Mouse (Mus musculus) midbrain, embryonic 12.5 days (tissue): ENCODE data around the gene Ywhae. TPM values are rescaled to one million over a fixed set of nuclear protein-coding genes. Genes with fewer than 3 reads are reported as not detected.
"Not testable (repeated sequence)": the region's sequence is repeated elsewhere in the genome, so short reads cannot be mapped to it uniquely, and the experiment has no call there.

ENCODE experiments used
- ATAC-seq: fragments of 200-750 bp; cut with Nextera tagmentation; 2 replicates; pipeline ENCODE4 v1.8.0; 2017; ENCODE audit warnings: low read depth, moderate TSS enrichment, moderate library complexity; ENCODE audit not compliant: low FRiP score
- H3K27ac ChIP-seq: fragments of 300-500 bp; sonication (generic); replicated peaks from 2 replicates; pipeline ENCODE4 v1.5.1; 2016; ENCODE audit warnings: mild to moderate bottlenecking
- H3K27me3 ChIP-seq: fragments of 300-500 bp; sonication (generic); 2 replicates; pipeline ENCODE4 v1.6.1; 2016; ENCODE audit warnings: mild to moderate bottlenecking
- H3K36me3 ChIP-seq: fragments of 300-500 bp; sonication (generic); 2 replicates; pipeline ENCODE4 v1.6.1; 2016
- H3K4me1 ChIP-seq: fragments of 300-500 bp; sonication (generic); 2 replicates; pipeline ENCODE4 v1.6.1; 2016
- H3K4me2 ChIP-seq: fragments of 300-500 bp; sonication (generic); replicated peaks from 2 replicates; pipeline ENCODE4 v1.6.1; 2016; ENCODE audit warnings: mild to moderate bottlenecking, moderate library complexity
- H3K4me3 ChIP-seq: fragments of 300-500 bp; sonication (generic); 2 replicates; pipeline ENCODE4 v1.5.1; 2016; ENCODE audit warnings: mild to moderate bottlenecking
- H3K9ac ChIP-seq: fragments of 300-500 bp; sonication (generic); replicated peaks from 2 replicates; pipeline ENCODE4 v1.6.1; 2016; ENCODE audit warnings: mild to moderate bottlenecking, moderate library complexity
- H3K9me3 ChIP-seq: fragments of 300-500 bp; sonication (generic); 2 replicates; pipeline ENCODE4 v1.6.1; 2016; ENCODE audit warnings: mild to moderate bottlenecking
- WGBS: fragments of 180-500 bp; shearing (Covaris S2); methylation state at CpG from one replicate; pipeline ENCODE4 v1.1.7; 2016; 5-methylcytosine and 5-hydroxymethylcytosine counted together
- polyA plus RNA-seq: library from polyadenylated mRNA; unstranded; fragments of >200 nt; fragmentation: Nextera tagmentation; extraction: Ambion mirVana; gene quantifications from 2 replicates; pipeline ENCODE4 v1.2.1, GENCODE M21; 2016

Ywhae gene
- 1,324 and 1,373 TPM in 2 replicates for polyA plus RNA-seq

DNA sequence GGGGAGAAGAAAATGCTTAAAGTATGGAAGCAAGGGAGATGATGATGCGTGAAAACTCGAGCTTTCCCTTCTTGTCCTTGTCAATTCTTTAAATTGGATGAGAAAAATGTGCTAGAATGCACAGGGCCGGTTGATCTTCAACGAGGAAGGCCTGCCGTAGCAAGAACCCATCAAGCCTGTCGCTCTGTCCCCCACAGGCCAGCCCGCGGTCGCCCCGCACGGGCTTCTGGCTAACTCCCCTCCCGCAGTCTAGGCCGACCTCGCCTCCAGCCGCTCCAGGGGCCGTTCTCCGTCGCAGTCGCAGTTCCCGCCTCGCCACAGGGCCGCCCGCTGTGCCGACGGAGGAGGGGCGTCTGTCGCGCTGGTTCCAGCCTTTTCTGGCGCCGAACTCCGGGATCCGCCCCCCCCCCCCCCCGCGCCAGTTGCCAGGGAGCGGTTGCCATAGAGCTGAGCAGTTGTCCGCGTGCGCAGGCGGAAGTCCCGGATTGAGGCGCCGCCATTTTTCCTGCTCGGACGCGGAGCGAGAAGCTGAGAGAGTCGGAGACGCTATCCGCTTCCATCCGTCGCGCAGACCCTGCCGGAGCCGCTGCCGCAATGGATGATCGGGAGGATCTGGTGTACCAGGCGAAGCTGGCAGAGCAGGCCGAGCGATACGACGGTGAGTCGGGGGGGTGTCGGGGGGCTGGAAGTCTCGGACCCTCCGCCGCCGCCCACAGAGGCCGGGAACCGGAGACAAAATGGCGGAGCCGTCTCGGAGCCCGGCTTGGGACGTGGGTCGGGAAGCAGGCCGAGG lies at the start of gene Ywhae:
Gene Ywhae (plus strand): TSS at position 436 of the 793 bp plus-strand sequence.
- Histone ChIP-seq H3K4me1 (peaks cover 37% of the 10 kb centered on the region), H3K27me3 (no peaks in the 10 kb centered on the region), H3K9ac (peak within 1 kb of the TSS; percentile 98), H3K4me2 (peak within 1 kb of the TSS; percentile 70), H3K36me3 (0 out of 2 replicates have a peak, but pooled peaks cover under 1% of the 10 kb centered on the region), H3K4me3 (peak within 1 kb of the TSS; percentile 96), H3K27ac (peak within 1 kb of the TSS; percentile 98), H3K9me3 (no peaks in the 10 kb centered on the region)
- WGBS: under 1% methylated on average over 75 of the region's 76 CpGs
- peak; percentile 92 for ATAC-seq

DNA sequence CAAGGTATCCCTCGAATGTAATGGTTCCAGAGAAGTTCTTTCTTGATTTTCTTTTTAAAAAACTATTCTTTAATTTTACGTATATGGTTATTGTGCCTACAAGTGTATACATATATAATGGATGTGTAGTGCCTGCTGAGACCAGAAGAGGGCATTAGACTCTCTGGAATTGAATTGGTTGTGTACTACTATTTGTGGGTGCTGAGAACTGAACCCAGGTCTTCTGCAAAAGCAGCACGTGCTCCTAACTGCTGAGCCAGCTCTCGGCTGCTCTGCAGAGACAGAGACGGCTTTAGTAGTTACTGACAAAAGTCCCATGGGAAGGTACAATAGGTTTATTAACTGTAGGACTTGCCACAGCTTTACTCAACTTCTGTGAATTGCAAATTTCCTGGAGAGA lies 48.2 kb upstream of the Ywhae start:
- WGBS: 97% methylated on average over 5 of the region's 5 CpGs
- H3K9ac ChIP-seq: no peak overlapping the region
- no peak overlapping the region for H3K4me3 ChIP-seq

DNA sequence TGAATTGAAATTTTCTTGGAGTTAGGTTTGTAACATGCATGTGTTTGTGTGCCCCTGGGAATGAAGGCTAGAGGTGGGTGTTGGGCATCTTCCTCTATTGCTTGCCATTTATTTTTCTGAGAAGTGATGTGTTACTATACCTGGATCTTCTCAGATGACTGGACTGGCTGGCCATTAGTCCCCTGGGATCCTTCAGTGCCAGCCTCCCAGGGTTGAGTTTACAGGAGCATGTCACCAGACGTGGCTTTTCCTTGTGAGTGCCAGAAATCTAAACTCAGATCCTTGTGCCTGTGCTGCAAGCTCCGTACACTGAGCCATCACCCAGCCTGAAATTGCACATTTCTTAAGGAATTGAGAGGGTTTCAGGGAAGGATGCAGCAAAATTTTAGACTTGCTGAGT lies 47.7 kb upstream of the Ywhae start:
- H3K36me3 ChIP-seq: peaks cover 20% of the 10 kb centered on the region
- no peak for ATAC-seq
- peaks cover 12% of the 10 kb centered on the region for H3K4me1 ChIP-seq
- H3K27ac ChIP-seq: no peak overlapping the region
- H3K9me3 ChIP-seq: no peaks in the 10 kb centered on the region
- no peak overlapping the region for H3K4me3 ChIP-seq
- 84% methylated on average over 2 of the region's 2 CpGs for WGBS
- H3K4me2 ChIP-seq: no peak overlapping the region
- H3K9ac ChIP-seq: no peak overlapping the region
- H3K27me3 ChIP-seq: no peaks in the 10 kb centered on the region

More for the DNA sequence above, 48.2 kb upstream of the Ywhae start:
- no peak overlapping the region for H3K27ac ChIP-seq
- no peaks in the 10 kb centered on the region for H3K27me3 ChIP-seq
- no peak overlapping the region for H3K4me2 ChIP-seq
- H3K9me3 ChIP-seq: no peaks in the 10 kb centered on the region
- peaks cover 14% of the 10 kb centered on the region for H3K4me1 ChIP-seq
- peaks cover 18% of the 10 kb centered on the region for H3K36me3 ChIP-seq
- no peak for ATAC-seq

DNA sequence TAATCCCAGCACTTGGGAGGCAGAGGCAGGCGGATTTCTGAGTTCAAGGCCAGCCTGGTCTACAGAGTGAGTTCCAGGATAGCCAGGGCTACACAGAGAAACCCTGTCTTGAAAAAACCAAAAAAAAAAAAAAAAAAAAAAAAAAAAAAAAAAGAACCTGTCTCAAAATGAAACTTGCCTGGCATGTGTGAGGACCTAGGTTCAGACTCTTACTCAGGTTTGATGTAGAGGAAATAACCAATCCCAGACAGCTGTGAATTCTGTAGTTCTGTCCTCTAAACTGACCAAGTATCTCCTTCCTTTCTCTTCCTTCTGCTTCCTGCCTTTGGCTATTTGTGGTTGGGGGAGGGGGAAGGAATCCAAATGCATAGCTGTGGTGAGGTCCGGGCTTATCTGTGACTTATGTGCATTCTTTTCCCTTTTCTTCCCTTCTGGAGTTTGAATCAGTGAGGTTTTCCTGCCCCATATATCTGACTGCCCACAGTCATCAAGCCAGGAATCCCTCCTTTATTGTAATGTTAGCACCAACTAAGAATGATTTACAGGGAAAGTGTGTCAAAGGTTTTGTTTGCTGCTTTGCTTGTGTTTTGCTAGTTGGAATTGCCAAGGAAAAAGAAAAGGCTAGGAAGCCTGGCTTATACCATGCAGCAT lies 45.2 kb upstream of the Ywhae start:
- no peak for ATAC-seq
- H3K4me1 ChIP-seq: no peaks in the 10 kb centered on the region
- H3K9ac ChIP-seq: no peak overlapping the region
- H3K9me3 ChIP-seq: no peaks in the 10 kb centered on the region
- no peak overlapping the region for H3K4me2 ChIP-seq
- WGBS: 80% methylated on average over 2 of the region's 2 CpGs
- H3K36me3 ChIP-seq: peaks cover 28% of the 10 kb centered on the region
- H3K27me3 ChIP-seq: no peaks in the 10 kb centered on the region
- no peak overlapping the region for H3K27ac ChIP-seq
- no peak overlapping the region for H3K4me3 ChIP-seq

DNA sequence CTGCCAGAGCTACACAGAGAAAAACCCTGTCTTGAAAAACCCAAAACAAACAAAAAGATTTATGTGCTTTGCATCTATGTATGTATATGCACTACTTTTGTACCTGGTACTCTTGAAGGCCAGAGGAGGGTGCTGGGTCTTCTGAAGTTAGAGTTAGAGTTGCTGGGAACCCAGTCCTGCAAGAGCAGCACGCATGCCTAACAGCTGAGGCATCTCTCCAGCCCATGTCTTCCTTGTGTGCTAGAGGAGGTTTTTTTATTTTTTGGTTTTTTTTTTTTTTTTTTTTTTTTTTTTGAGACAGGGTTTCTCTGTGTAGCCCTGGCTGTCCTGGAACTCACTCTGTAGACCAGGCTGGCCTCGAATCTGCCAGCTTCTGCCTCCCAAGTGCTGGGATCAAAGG lies 44.5 kb upstream of the Ywhae start:
- no peak overlapping the region for H3K27ac ChIP-seq
- no peak overlapping the region for H3K4me2 ChIP-seq
- H3K4me1 ChIP-seq: no peaks in the 10 kb centered on the region
- no peak overlapping the region for H3K9ac ChIP-seq
- no peak overlapping the region for H3K4me3 ChIP-seq
- no peaks in the 10 kb centered on the region for H3K9me3 ChIP-seq
- no peaks in the 10 kb centered on the region for H3K27me3 ChIP-seq
- H3K36me3 ChIP-seq: peaks cover 28% of the 10 kb centered on the region
- no peak for ATAC-seq
- WGBS: 89% methylated on average over 2 of the region's 2 CpGs

DNA sequence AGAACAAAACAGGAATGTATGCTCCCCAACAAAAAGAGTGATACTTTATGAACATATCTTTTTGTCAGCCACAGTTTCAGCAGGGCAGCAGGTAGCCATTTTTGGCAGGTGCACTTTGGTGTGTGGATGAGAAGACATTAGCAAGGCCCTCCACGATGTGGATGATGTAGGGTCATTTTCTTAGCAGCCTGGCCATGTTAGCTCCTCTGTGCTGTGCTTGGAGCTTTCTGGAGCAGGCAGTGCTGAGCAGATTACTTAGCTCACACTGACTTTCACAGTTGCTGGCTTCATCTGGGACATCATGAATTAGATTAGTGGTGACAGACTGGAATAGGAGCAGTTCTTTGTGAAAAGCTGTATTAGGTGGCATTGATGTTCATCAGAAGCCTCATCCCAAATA lies 42.7 kb upstream of the Ywhae start:
- H3K4me1 ChIP-seq: no peaks in the 10 kb centered on the region
- 84% methylated on average over 1 of the region's 1 CpGs for WGBS
- H3K9me3 ChIP-seq: no peaks in the 10 kb centered on the region
- no peaks in the 10 kb centered on the region for H3K27me3 ChIP-seq
- H3K27ac ChIP-seq: no peak overlapping the region
- ATAC-seq: no peak
- peaks cover 40% of the 10 kb centered on the region for H3K36me3 ChIP-seq
- no peak overlapping the region for H3K4me2 ChIP-seq
- no peak overlapping the region for H3K9ac ChIP-seq
- no peak overlapping the region for H3K4me3 ChIP-seq

DNA sequence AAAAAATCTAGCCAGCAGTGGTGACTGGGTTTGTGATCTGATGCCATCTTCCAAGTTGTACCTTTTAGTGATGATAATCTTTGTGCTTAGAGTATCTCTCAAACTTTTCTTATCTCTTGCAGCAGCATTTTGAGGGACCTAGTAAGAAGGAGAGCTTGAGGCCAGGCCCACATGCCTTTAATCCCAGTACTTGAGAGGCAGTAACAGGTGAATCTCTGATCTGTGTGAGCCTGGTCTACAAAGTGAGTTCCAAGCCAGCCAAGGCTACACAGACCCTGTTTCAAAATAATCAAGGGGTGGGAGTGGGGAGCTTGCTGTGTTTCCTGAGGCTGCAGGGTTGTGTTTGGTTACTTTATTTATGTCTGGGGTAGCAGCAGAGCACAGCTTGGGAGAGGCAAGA lies 41.6 kb upstream of the Ywhae start:
- ATAC-seq: no peak
- Histone ChIP-seq H3K4me2 (no peak overlapping the region), H3K36me3 (peaks cover 43% of the 10 kb centered on the region), H3K9me3 (no peaks in the 10 kb centered on the region), H3K9ac (no peak overlapping the region), H3K27ac (no peak overlapping the region), H3K27me3 (no peaks in the 10 kb centered on the region), H3K4me1 (no peaks in the 10 kb centered on the region), H3K4me3 (no peak overlapping the region)

DNA sequence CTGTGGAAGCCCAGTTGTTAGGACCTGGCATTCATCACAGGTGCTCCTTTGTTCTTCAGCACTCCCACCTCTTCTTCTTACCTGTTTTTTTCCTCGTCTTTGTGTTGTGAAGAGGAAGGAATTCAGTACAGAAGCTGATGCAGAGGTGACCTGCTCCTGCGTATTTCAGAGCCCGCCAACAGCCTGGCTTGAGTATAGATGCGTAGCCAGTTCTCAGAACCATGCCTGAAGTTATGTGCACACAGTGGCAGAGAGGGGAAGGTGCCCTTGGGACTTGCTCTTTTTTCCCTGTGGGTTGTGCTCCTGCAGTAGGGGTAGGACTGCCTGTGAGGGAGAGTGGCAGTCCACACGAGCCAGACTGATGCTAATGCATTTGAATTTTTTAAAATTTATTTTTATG lies 39.1 kb upstream of the Ywhae start:
- H3K9me3 ChIP-seq: no peaks in the 10 kb centered on the region
- H3K4me2 ChIP-seq: no peak overlapping the region
- no peak overlapping the region for H3K4me3 ChIP-seq
- WGBS: 91% methylated on average over 5 of the region's 5 CpGs
- ATAC-seq: no peak
- no peaks in the 10 kb centered on the region for H3K27me3 ChIP-seq
- peaks cover 61% of the 10 kb centered on the region for H3K36me3 ChIP-seq
- no peak overlapping the region for H3K27ac ChIP-seq
- H3K9ac ChIP-seq: no peak overlapping the region
- no peaks in the 10 kb centered on the region for H3K4me1 ChIP-seq

DNA sequence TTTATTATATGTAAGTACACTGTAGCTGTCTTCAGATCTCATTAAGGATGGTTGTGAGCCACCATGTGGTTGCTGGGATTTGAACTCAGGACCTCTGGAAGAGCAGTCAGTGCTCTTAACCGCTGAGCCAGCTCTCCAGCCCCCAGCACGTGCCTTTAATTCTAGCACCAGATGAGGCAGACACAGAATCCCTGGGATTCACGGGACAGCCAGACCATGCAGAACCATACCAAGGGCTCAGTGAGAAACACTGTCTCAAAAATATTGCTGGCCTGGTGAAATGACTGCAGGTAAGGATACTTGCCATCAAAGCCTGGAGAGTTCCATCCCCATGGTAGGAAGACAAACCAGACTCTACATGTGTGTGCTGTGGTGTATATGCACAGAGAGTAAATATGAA lies 35.2 kb upstream of the Ywhae start:
- WGBS: 97% methylated on average over 3 of the region's 3 CpGs
- H3K9ac ChIP-seq, H3K4me2 ChIP-seq, ATAC-seq, H3K27me3 ChIP-seq, H3K4me1 ChIP-seq, H3K27ac ChIP-seq, H3K4me3 ChIP-seq, H3K9me3 ChIP-seq: not testable (repeated sequence)
- peaks cover 75% of the 10 kb centered on the region for H3K36me3 ChIP-seq

DNA sequence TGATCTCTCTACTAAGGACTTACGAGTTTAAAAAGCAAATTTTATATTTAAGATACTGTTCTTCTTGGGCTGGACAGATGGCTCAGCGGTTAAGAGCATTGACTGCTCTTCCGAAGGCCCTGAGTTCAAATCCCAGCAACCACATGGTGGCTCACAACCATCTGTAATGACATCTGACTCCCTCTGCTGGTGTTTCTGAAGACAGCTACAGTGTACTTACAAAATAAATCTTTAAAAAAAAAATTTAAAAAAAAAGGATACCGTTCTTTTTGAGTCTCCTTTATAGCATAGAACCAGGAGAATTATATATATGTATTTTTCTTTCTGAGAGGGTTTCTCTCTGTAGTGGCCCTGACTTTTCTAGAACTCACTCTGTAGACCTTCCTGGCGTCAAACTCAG lies 32.1 kb upstream of the Ywhae start:
- H3K4me1 ChIP-seq: no peaks in the 10 kb centered on the region
- H3K36me3 ChIP-seq: peaks cover 75% of the 10 kb centered on the region
- no peaks in the 10 kb centered on the region for H3K9me3 ChIP-seq
- H3K27me3 ChIP-seq: no peaks in the 10 kb centered on the region
- no peak overlapping the region for H3K4me3 ChIP-seq
- H3K9ac ChIP-seq: no peak overlapping the region
- H3K4me2 ChIP-seq: no peak overlapping the region
- no peak for ATAC-seq
- 94% methylated on average over 5 of the region's 5 CpGs for WGBS
- no peak overlapping the region for H3K27ac ChIP-seq

DNA sequence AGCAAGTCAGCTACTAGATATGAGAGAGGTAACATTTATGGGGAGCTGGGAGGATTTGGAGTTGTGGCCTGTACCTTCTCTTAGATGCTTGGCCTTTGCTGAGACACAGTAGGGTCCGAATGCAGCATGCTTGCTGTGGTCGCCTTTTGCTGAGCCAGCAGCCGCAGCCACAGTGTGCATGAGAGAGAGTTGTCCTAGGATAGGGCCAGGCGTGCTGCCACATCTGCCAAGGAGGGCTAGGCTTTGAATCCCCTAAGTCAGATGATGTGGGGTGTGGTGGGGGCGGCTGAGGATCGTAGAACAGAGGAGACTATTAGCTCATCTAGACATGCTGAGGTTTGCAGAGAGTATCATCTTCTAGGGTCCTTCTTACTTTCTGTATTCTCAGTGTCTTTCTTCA lies 29.9 kb upstream of the Ywhae start:
- no peak for ATAC-seq
- H3K9me3 ChIP-seq: no peaks in the 10 kb centered on the region
- H3K36me3 ChIP-seq: peaks cover 82% of the 10 kb centered on the region
- no peak overlapping the region for H3K9ac ChIP-seq
- WGBS: 94% methylated on average over 6 of the region's 6 CpGs
- no peak overlapping the region for H3K4me2 ChIP-seq
- H3K4me3 ChIP-seq: no peak overlapping the region
- H3K27ac ChIP-seq: no peak overlapping the region
- no peaks in the 10 kb centered on the region for H3K4me1 ChIP-seq
- no peaks in the 10 kb centered on the region for H3K27me3 ChIP-seq

DNA sequence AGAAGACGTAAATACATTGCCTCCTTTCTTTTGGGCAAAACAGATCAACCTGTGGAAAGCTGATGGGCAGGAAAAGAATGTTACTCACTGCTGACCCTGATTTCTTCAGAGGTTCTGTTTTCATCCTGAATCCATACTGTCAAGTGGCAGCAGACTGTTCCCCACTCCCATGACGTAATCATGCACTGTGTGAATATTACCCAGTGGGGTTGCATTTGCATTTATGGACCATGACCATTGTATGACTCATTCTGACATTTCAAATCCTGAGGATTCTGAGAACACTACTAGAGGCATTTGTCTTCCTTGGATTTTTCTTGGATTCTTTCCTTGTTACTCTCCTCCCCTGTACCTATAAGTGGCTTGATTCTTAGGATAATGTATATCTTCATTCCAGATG lies 28.9 kb upstream of the Ywhae start:
- WGBS: 96% methylated on average over 2 of the region's 2 CpGs
- peaks cover 78% of the 10 kb centered on the region for H3K36me3 ChIP-seq
- H3K4me3 ChIP-seq: no peak overlapping the region
- H3K4me1 ChIP-seq: no peaks in the 10 kb centered on the region
- no peak for ATAC-seq
- no peak overlapping the region for H3K27ac ChIP-seq
- no peak overlapping the region for H3K4me2 ChIP-seq
- H3K27me3 ChIP-seq: no peaks in the 10 kb centered on the region
- no peak overlapping the region for H3K9ac ChIP-seq
- no peaks in the 10 kb centered on the region for H3K9me3 ChIP-seq
